Mouse (Mus musculus) heart, embryonic 12.5 days (tissue): ENCODE results near the gene Aktip. TPM values are rescaled to one million over a fixed set of nuclear protein-coding genes. Genes with fewer than 3 reads are reported as not detected.
A peak's percentile ranks its signal among the peaks of the same experiment; 100 is the strongest.

Experiments used
- ATAC-seq: fragments of 200-750 bp; cut with Nextera tagmentation; 2 replicates; pipeline ENCODE4 v1.8.0; 2017; ENCODE audit warnings: moderate TSS enrichment, moderate library complexity; ENCODE audit not compliant: insufficient number of reproducible peaks, low FRiP score
- H3K27ac ChIP-seq: fragments of 300-500 bp; sonication (generic); 2 replicates; pipeline ENCODE4 v1.5.1; 2016; ENCODE audit warnings: mild to moderate bottlenecking, moderate library complexity; ENCODE audit not compliant: poor library complexity, severe bottlenecking
- H3K27me3 ChIP-seq: fragments of 300-500 bp; sonication (generic); replicated peaks from 2 replicates; pipeline ENCODE4 v1.6.1; 2016; ENCODE audit warnings: mild to moderate bottlenecking, moderate library complexity
- H3K36me3 ChIP-seq: fragments of 300-500 bp; sonication (generic); 2 replicates; pipeline ENCODE4 v1.6.1; 2016; ENCODE audit warnings: mild to moderate bottlenecking, moderate library complexity
- H3K4me1 ChIP-seq: fragments of 300-500 bp; sonication (generic); replicated peaks from 2 replicates; pipeline ENCODE4 v1.6.1; 2016; ENCODE audit warnings: mild to moderate bottlenecking
- H3K4me2 ChIP-seq: fragments of 300-500 bp; sonication (generic); 2 replicates; pipeline ENCODE4 v1.6.1; 2016; ENCODE audit warnings: mild to moderate bottlenecking, moderate library complexity
- H3K4me3 ChIP-seq: fragments of 300-500 bp; sonication (generic); 2 replicates; pipeline ENCODE4 v1.5.1; 2016; ENCODE audit warnings: mild to moderate bottlenecking
- H3K9ac ChIP-seq: fragments of 300-500 bp; sonication (generic); 2 replicates; pipeline ENCODE4 v1.6.1; 2016; ENCODE audit warnings: mild to moderate bottlenecking, moderate library complexity
- H3K9me3 ChIP-seq: fragments of 300-500 bp; sonication (generic); replicated peaks from 2 replicates; pipeline ENCODE4 v1.6.1; 2016; ENCODE audit warnings: mild to moderate bottlenecking, moderate library complexity
- WGBS: fragments of 180-500 bp; shearing (Covaris S2); methylation state at CpG from one replicate; pipeline ENCODE4 v1.1.7; 2016; 5-methylcytosine and 5-hydroxymethylcytosine counted together
- polyA plus RNA-seq: library from polyadenylated mRNA; unstranded; fragments of >200 nt; fragmentation: Nextera tagmentation; extraction: Ambion mirVana; gene quantifications from 2 replicates; pipeline ENCODE4 v1.2.1, GENCODE M21; 2016

Aktip gene
- polyA plus RNA-seq, 1 experiment from 2014 or later, result 42.0 TPM

DNA sequence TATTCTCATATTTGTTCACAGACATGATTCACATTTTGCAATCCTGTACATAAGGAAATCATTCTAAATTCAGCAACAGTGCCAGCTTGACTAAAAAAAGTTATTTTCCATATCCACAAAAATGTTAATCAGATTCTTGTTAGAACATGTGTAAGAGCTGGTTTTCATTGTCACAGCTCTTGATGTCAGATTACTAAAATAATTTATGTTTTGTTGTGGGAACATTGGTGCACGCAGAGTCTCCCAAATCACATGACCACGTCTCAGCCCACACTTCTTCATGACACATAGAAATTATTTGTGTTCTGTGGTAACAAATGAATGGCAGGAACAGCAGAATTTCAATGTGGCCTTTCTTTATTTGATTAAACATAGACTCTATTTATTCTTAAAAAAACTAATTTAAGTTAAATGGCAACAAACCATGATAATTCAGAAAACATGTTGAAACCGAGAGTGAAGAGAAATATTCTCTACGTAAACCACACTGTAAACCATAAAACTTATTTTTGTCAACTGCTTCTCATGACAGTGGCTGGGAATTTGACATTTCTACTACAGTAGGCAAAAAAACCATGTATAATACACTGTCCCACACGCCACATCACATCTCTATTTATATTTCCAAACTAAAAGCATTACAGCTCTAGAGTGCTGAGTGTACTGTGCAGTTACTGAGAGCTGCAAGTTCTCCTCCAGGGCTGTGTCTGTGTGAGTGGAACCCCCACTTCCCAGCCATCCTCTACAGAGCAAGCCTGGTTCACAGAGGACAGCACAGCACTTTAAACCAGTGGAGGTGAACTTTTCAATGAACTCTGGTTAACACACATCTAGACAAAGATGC lies 17.5 kb upstream of the Aktip start:
- Histone ChIP-seq H3K36me3 (0 out of 2 replicates have a peak, but pooled peaks cover 2% of the 10 kb centered on the region), H3K9ac (no peak overlapping the region), H3K27ac (no peak overlapping the region), H3K4me2 (no peak overlapping the region), H3K4me3 (no peak overlapping the region), H3K27me3 (no peaks in the 10 kb centered on the region), H3K4me1 (no peaks in the 10 kb centered on the region), H3K9me3 (no peaks in the 10 kb centered on the region)
- no peak for ATAC-seq
- WGBS, result 87% methylated on average over 5 of the region's 5 CpGs

DNA sequence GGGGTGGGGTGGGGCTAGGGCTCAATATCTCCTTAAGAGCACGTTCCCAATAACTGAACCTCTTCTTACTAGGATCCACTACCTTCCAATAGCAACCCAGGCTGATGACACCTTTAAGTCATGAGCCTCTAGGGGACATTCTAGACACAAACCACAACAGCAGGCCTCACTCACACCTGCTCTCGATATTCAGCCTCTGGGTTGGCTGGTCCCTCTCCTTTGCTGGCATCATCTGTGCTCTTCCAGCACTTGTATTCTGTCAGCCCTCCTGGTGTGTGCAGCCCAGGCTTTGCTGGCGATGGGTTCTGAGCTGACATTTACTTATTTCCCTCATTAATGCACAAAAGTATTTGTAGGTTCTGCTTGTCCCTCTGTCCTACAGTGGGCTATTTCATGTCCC lies 14.5 kb upstream of the Aktip start:
- 0 out of 2 replicates have a peak, but pooled peaks cover 2% of the 10 kb centered on the region for H3K36me3 ChIP-seq
- H3K9ac ChIP-seq, result no peak overlapping the region
- H3K4me3 ChIP-seq, result no peak overlapping the region
- WGBS, result 72% methylated on average over 3 of the region's 3 CpGs
- H3K4me1 ChIP-seq, result no peaks in the 10 kb centered on the region
- no peak for ATAC-seq
- H3K27ac ChIP-seq, result no peak overlapping the region
- no peaks in the 10 kb centered on the region for H3K9me3 ChIP-seq
- H3K4me2 ChIP-seq, result no peak overlapping the region
- H3K27me3 ChIP-seq, result no peaks in the 10 kb centered on the region

DNA sequence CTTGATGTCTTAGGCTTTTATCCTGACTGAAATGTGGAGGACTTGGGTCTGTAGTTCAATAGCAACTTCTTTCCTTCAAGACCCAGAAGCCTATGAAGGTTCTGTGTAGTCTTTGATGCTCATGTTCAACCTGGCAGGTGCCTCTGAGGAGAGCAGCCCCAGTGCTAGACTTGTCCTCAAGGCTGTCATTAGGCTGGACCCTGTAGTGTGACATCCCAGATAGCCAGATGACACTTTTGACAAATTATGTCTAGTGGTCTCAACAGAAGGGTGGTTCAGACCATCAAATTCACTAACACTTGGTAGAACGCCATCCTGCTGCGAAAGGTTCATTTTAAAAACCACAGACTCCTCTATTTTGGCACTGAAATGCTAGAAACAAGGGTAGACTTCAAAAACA lies 13.2 kb upstream of the Aktip start:
- 93% methylated on average over 2 of the region's 2 CpGs for WGBS
- Histone ChIP-seq H3K4me3 (no peak overlapping the region), H3K36me3 (no peaks in the 10 kb centered on the region), H3K9ac (no peak overlapping the region), H3K4me1 (no peaks in the 10 kb centered on the region), H3K9me3 (no peaks in the 10 kb centered on the region), H3K27me3 (no peaks in the 10 kb centered on the region), H3K27ac (no peak overlapping the region), H3K4me2 (no peak overlapping the region)
- ATAC-seq, result no peak

DNA sequence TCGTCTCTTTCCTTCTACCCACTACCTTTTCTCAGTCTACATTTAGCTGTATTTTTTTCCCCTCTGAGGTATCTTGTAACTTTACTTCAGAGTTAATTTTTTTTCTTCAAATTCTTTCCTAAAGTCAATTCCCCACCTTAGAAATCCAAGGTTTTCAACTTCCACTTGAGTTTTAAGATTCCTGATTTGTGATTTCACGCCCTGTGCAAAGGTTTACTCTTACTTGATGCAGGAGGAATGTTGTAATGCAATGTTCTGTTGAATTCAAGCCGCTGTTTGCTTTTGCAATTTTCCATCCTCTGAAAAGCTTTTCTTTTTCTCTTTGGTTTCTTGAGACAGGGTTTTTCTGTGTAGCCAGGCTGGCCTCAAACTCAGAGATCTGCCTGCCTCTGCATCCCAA lies 9.9 kb upstream of the Aktip start:
- 75% methylated on average over 3 of the region's 3 CpGs for WGBS
- Histone ChIP-seq H3K4me3 (no peak overlapping the region), H3K27ac (no peak overlapping the region), H3K27me3 (no peaks in the 10 kb centered on the region), H3K9ac (no peak overlapping the region), H3K9me3 (no peaks in the 10 kb centered on the region), H3K36me3 (no peaks in the 10 kb centered on the region), H3K4me2 (no peak overlapping the region), H3K4me1 (peaks cover 6% of the 10 kb centered on the region; the same call in 1 of the 2 replicates)
- ATAC-seq, result no peak

DNA sequence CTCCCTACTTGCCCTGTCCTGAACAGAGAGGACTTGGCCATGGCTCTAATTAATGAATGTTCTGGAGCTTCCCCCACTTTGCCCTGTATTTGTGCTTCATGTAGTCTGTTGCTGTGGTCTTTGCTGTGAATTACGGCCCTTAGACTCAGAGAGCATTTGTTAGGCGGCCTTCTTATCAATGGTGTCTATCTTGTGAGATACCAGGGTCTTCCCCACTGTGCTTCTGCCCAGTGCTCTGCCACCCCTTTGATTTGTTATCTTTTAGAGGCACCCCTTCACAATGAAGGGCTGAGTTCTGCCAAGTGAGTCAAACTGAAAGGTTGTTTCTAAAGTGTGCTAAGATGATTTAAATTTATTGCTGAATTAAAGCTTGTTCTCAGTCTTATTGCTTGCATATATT lies 7.9 kb upstream of the Aktip start:
- peaks cover 6% of the 10 kb centered on the region; the same call in 1 of the 2 replicates for H3K4me1 ChIP-seq
- H3K27ac ChIP-seq, result no peak overlapping the region
- no peaks in the 10 kb centered on the region for H3K9me3 ChIP-seq
- no peaks in the 10 kb centered on the region for H3K27me3 ChIP-seq
- H3K4me2 ChIP-seq, result no peak overlapping the region
- H3K9ac ChIP-seq, result no peak overlapping the region
- no peaks in the 10 kb centered on the region for H3K36me3 ChIP-seq
- H3K4me3 ChIP-seq, result no peak overlapping the region
- no peak for ATAC-seq
- 23% methylated on average over 2 of the region's 2 CpGs for WGBS

DNA sequence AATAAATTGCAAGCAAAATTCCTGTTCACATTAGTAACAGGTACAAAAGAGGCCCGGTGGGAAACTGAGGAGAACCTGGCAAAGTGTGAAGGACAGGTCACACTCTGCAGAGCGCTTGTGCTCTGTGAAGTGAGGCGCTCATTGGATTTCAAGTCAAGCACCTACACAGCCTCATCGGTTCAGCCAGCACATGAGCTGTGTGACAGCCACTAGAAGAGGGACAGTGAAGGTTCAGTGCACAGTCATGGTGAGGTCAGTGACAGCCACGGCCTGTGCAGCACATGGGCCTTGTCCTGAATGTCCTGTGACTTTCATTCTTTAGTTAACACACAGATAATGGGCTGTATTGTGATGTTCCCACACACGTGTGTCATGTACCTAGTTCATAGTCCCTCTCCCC lies 6.1 kb upstream of the Aktip start:
- H3K4me3 ChIP-seq, result no peak overlapping the region
- 59% methylated on average over 6 of the region's 6 CpGs for WGBS
- ATAC-seq, result no peak

DNA sequence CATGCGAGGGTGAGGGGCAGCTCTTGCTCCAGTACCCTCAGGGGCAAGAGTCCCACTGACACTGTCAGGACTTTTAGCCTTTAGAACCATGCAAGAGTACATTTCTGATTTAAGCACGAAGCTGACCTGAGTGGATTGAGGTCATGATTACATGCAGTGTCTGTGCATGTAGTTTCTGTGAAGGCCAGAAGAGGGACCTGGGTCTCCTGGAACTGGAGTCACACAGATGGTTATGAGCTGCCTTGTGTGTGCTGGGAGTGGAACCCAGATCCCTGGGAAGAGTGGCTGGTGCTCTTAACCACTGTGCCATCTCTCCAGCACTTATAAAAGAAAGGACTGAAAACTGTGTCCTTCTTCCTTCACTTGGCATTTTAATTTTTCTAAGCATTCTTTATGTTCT lies 1.4 kb upstream of the Aktip start:
- Histone ChIP-seq H3K9ac (no peak overlapping the region), H3K9me3 (no peaks in the 10 kb centered on the region), H3K4me2 (no peak overlapping the region)

More for the DNA sequence above, 6.1 kb upstream of the Aktip start:
- Histone ChIP-seq H3K9ac (no peak overlapping the region), H3K4me1 (peaks cover 6% of the 10 kb centered on the region; the same call in 1 of the 2 replicates), H3K9me3 (no peaks in the 10 kb centered on the region), H3K27me3 (no peaks in the 10 kb centered on the region), H3K4me2 (no peak overlapping the region), H3K36me3 (no peaks in the 10 kb centered on the region), H3K27ac (no peak overlapping the region)

DNA sequence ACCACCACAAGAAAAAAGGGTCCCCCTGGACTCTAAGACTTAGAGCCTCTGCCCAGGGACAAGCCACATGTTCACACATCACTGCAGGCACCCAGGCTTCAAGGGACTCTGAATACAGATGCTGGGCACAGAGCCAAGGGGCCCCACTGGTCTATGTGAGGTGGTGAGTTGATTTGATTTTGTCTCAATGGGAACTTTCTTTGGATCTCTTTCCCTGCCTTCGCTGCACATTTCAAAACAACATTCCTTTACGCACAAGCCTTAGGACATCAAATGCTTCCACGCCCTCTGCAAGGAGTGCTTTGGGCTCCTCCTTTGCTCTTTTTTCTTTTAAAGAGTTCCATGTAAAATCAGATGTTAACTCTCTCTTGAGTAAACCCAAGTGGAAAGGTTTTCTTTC lies 1.7 kb downstream of the Aktip start:
- Histone ChIP-seq H3K4me1 (peaks cover 12% of the 10 kb centered on the region), H3K9ac (no peak overlapping the region), H3K36me3 (no peaks in the 10 kb centered on the region), H3K27me3 (0 out of 2 replicates have a peak, but pooled peaks cover 13% of the 10 kb centered on the region), H3K9me3 (no peaks in the 10 kb centered on the region), H3K27ac (no peak overlapping the region), H3K4me3 (no peak overlapping the region), H3K4me2 (no peak overlapping the region)
- no peak for ATAC-seq
- 38% methylated on average over 3 of the region's 3 CpGs for WGBS

More for the DNA sequence above, 1.4 kb upstream of the Aktip start:
- no peak for ATAC-seq
- H3K27me3 ChIP-seq, result no peaks in the 10 kb centered on the region
- WGBS, result 67% methylated on average over 2 of the region's 2 CpGs
- H3K4me3 ChIP-seq, result no peak overlapping the region
- no peak overlapping the region for H3K27ac ChIP-seq
- H3K4me1 ChIP-seq, result peaks cover 17% of the 10 kb centered on the region
- no peaks in the 10 kb centered on the region for H3K36me3 ChIP-seq

DNA sequence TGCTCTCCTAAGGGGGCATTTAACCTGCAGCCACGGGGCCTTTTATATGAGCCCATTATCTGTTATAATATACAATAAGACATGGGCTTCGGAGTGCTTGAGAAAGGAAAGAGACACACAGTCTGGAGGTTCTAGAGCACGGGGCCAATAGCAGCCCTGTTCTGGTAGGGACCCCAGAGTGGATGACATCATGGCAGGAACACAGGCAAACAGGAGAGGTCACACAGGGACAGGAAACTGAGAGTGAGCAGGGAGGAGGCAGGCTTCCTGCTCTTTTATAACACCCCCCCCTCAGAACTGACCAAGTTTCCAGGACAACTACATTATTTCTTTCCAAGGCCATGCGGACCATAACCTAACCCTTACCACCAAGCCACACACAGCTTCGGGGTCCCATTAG lies 2.5 kb downstream of the Aktip start:
- no peaks in the 10 kb centered on the region for H3K36me3 ChIP-seq
- no peak overlapping the region for H3K27ac ChIP-seq
- WGBS, result 74% methylated on average over 5 of the region's 5 CpGs
- no peak overlapping the region for H3K9ac ChIP-seq
- peak; percentile 59; the same call in 1 of the 2 replicates for ATAC-seq
- no peaks in the 10 kb centered on the region for H3K9me3 ChIP-seq
- H3K4me3 ChIP-seq, result no peak overlapping the region
- peaks cover 12% of the 10 kb centered on the region for H3K4me1 ChIP-seq
- H3K27me3 ChIP-seq, result 0 out of 2 replicates have a peak, but pooled peaks cover 16% of the 10 kb centered on the region
- H3K4me2 ChIP-seq, result no peak overlapping the region

DNA sequence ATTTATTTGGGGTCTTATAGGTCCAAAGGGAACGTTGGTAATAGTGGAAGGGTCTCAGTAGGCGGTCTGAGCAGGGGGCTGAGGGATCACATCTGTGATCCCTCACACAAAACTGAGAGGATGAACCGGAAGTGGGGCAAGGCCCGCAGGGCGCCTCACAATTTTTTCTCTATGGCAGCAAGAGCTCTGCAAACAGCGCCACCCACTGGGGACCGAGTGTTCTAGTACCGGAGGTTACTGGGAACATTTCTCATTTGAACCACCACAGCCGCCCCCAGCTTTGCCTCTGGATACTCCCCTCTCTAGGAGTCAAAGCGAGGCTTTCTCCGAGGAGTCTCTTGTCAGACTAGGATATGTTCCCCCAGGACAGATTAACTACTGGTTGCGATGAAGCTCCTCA lies 3.1 kb downstream of the Aktip start:
- Histone ChIP-seq H3K36me3 (no peaks in the 10 kb centered on the region), H3K27ac (no peak overlapping the region), H3K9ac (no peak overlapping the region), H3K27me3 (0 out of 2 replicates have a peak, but pooled peaks cover 16% of the 10 kb centered on the region), H3K9me3 (no peaks in the 10 kb centered on the region), H3K4me1 (peaks cover 12% of the 10 kb centered on the region), H3K4me2 (no peak overlapping the region), H3K4me3 (no peak overlapping the region)
- 81% methylated on average over 12 of the region's 12 CpGs for WGBS
- ATAC-seq, result no peak

DNA sequence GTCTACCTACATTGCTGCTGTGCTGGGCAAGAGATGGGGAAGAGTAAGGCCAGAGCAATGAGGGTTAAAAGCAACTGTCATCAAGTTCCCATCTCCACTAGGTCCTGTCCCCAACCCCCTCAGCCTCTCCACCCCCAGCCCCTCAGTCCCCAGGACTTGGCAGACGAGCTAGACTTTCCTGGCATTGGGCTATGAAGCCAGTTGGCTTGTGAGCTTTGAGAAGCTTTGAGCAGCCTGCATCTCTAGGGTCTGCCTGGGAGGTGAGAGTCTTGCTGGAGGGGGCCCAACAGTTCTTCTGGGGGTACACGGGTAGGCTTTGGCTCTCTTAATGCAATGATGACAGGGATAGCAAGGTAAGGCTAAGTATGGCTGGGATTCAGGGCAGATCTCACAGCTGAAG lies 5.7 kb downstream of the Aktip start:
- peaks cover 22% of the 10 kb centered on the region for H3K27me3 ChIP-seq
- peaks cover 16% of the 10 kb centered on the region for H3K4me1 ChIP-seq
- H3K9me3 ChIP-seq, result no peaks in the 10 kb centered on the region
- no peak overlapping the region for H3K4me2 ChIP-seq
- H3K27ac ChIP-seq, result no peak overlapping the region
- H3K9ac ChIP-seq, result no peak overlapping the region
- H3K36me3 ChIP-seq, result no peaks in the 10 kb centered on the region
- H3K4me3 ChIP-seq, result no peak overlapping the region
- no peak for ATAC-seq
- 73% methylated on average over 2 of the region's 2 CpGs for WGBS
